Mouse (Mus musculus) thymus, postnatal 10 days (tissue): ENCODE data around the gene Clcn3.
A peak's percentile ranks its signal among the peaks of the same experiment; 100 is the strongest.

Experiments
- DNase-seq, 2 experiments: peaks; one replicate each; pipeline ENCODE4 v3.0.0; 2021; ENCODE audit warnings: low spot score in 2 of 2

Gene Clcn3

GRCm38 (mm10) chr8:60870231-60871193 lies 112.6 kb downstream of the Clcn3 start:
- no peak for DNase-seq

- no peak for DNase-seq
Measured at GRCm38 (mm10) chr8:60869761-60870160, 113.3 kb downstream of the Clcn3 start.

GRCm38 (mm10) chr8:60868236-60868965 lies 114.7 kb downstream of the Clcn3 start:
- DNase-seq: no peak

- DNase-seq: no peak
Measured at GRCm38 (mm10) chr8:60867468-60868115, 115.5 kb downstream of the Clcn3 start.

- DNase-seq: peak in 1 of 2 experiments; percentile 65
Measured at GRCm38 (mm10) chr8:60865504-60866114, 117.5 kb downstream of the Clcn3 start.

GRCm38 (mm10) chr8:60864875-60865274 lies 118.2 kb downstream of the Clcn3 start:
- DNase-seq: no peak

GRCm38 (mm10) chr8:60861783-60862182 lies 121.3 kb downstream of the Clcn3 start:
- DNase-seq: no peak

GRCm38 (mm10) chr8:60860749-60861148 lies 122.4 kb downstream of the Clcn3 start:
- no peak for DNase-seq
